Mouse (Mus musculus) hindbrain, embryonic 16.5 days (tissue): Measurements from ENCODE around the gene Olfr18. TPM values are rescaled to one million over a fixed set of nuclear protein-coding genes. Genes with fewer than 3 reads are reported as not detected.

Source experiments
- ATAC-seq: fragments of 200-750 bp; cut with Nextera tagmentation; 2 replicates; pipeline ENCODE4 v1.8.0; 2017; ENCODE audit warnings: moderate TSS enrichment, moderate library complexity
- H3K27ac ChIP-seq: fragments of 300-500 bp; sonication (generic); 2 replicates; pipeline ENCODE4 v1.5.1; 2014; ENCODE audit warnings: low read depth, mild to moderate bottlenecking, control low read depth, low read length, moderate library complexity
- H3K27me3 ChIP-seq: fragments of 300-500 bp; sonication (generic); replicated peaks from 2 replicates; pipeline ENCODE4 v1.6.1; 2014; ENCODE audit warnings: low read length; ENCODE audit not compliant: control insufficient read depth, insufficient read depth
- H3K36me3 ChIP-seq: fragments of 300-500 bp; sonication (generic); 2 replicates; pipeline ENCODE4 v1.6.1; 2014; ENCODE audit warnings: mild to moderate bottlenecking, low read length, moderate library complexity, mixed read lengths; ENCODE audit not compliant: control insufficient read depth, insufficient read depth
- H3K4me1 ChIP-seq: fragments of 300-500 bp; sonication (generic); 2 replicates; pipeline ENCODE4 v1.6.1; 2014; ENCODE audit warnings: low read depth, low read length; ENCODE audit not compliant: control insufficient read depth, insufficient read depth
- H3K4me2 ChIP-seq: fragments of 300-500 bp; sonication (generic); 2 replicates; pipeline ENCODE4 v1.6.1; 2014; ENCODE audit warnings: mild to moderate bottlenecking, low read length, control low read depth, moderate library complexity
- H3K4me3 ChIP-seq: fragments of 300-500 bp; sonication (generic); 2 replicates; pipeline ENCODE4 v1.5.1; 2014; ENCODE audit warnings: mild to moderate bottlenecking, low read length, control low read depth, moderate library complexity
- H3K9ac ChIP-seq: fragments of 300-500 bp; sonication (generic); 2 replicates; pipeline ENCODE4 v1.6.1; 2014; ENCODE audit warnings: low read depth, mild to moderate bottlenecking, control low read depth, low read length, moderate library complexity
- H3K9me3 ChIP-seq: fragments of 300-500 bp; sonication (generic); 2 replicates; pipeline ENCODE4 v1.6.1; 2014; ENCODE audit warnings: mild to moderate bottlenecking, low read length, moderate library complexity; ENCODE audit not compliant: control insufficient read depth
- WGBS: fragments of 180-500 bp; shearing (Covaris S2); extraction: QIAGEN DNeasy Blood & Tissue Kit; methylation state at CpG from one replicate; pipeline ENCODE4 v1.1.7; 2014; 5-methylcytosine and 5-hydroxymethylcytosine counted together
- polyA plus RNA-seq: library from polyadenylated mRNA; unstranded; fragments of >200 nt; fragmentation: Nextera tagmentation; extraction: Ambion mirVana; gene quantifications from 2 replicates; pipeline ENCODE4 v1.2.1, GENCODE M21; 2015

Olfr18 gene
- polyA plus RNA-seq, 1 experiment from 2014 or later: not detected

DNA sequence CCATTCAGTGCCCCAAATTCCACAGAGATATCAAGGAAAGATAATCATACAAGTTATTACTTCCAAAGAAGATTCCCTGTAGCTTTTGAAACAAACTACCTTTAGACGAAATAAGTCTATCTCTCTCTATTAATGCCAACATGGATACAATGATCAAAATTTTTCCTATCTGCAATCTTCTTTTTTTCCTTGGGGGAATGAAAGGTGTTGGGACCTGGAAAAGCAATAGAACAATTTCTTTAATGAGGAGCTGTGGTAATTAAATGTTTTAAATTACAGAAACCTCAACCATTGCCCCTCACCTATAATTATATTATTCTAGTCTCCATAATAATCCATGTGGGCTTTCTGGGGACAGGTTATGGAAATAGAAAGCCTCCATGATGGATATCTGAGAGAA is 53.8 kb downstream of the Olfr18 start, which contains the start of gene Olfr39:
Gene Olfr39, plus strand, starts transcription at position 301 of the 400 bp plus-strand sequence.
- Histone ChIP-seq H3K27me3 (no peaks in the 10 kb centered on the region), H3K4me3 (no peak within 1 kb of the TSS), H3K9me3 (no peaks in the 10 kb centered on the region), H3K27ac (no peak within 1 kb of the TSS), H3K4me2 (no peak within 1 kb of the TSS), H3K4me1 (no peaks in the 10 kb centered on the region), H3K9ac (no peak within 1 kb of the TSS), H3K36me3 (no peaks in the 10 kb centered on the region)
- 85% methylated on average over 1 of the region's 1 CpGs for WGBS
- no peak for ATAC-seq

Other genes with a start within 250 kb of the Olfr18 start
- gene Olfr868, start 237.5 kb downstream of the Olfr18 start, polyA plus RNA-seq: not detected in 2 replicates
- not detected in 2 replicates for gene Olfr869, start 207.1 kb downstream of the Olfr18 start, polyA plus RNA-seq
- gene Olfr870, start 162.0 kb downstream of the Olfr18 start, polyA plus RNA-seq: not detected in 2 replicates
- gene Olfr871, start 123.9 kb downstream of the Olfr18 start, polyA plus RNA-seq: not detected in 2 replicates
- gene Olfr872, start 99.0 kb downstream of the Olfr18 start, polyA plus RNA-seq: not detected in 2 replicates
- gene Olfr39, start 53.7 kb downstream of the Olfr18 start, polyA plus RNA-seq: not detected in 2 replicates
- not detected in 2 replicates for gene Olfr873, start 37.6 kb downstream of the Olfr18 start, polyA plus RNA-seq
- 34.5 and 37.4 TPM in 2 replicates for gene Zfp560, start 49.1 kb upstream of the Olfr18 start, polyA plus RNA-seq
- 12.3 and 13.8 TPM in 2 replicates for gene Zfp26, start 124.1 kb upstream of the Olfr18 start, polyA plus RNA-seq
- gene Zfp426, start 156.7 kb upstream of the Olfr18 start, polyA plus RNA-seq: 31.6 and 33.9 TPM in 2 replicates
- gene Zfp266, start 185.3 kb upstream of the Olfr18 start, polyA plus RNA-seq: 84.6 and 91.4 TPM in 2 replicates
- 41.7 and 43.4 TPM in 2 replicates for gene Zfp846, start 245.2 kb upstream of the Olfr18 start, polyA plus RNA-seq